Mouse (Mus musculus) liver, embryonic 13.5 days (tissue): ENCODE results near the gene Zwint. TPM values are rescaled to one million over a fixed set of nuclear protein-coding genes. Genes with fewer than 3 reads are reported as not detected.

Experiments used
- ATAC-seq: fragments of 200-750 bp; cut with Nextera tagmentation; 2 replicates; pipeline ENCODE4 v1.8.0; 2017; ENCODE audit warnings: low read depth, mild to moderate bottlenecking, moderate number of reproducible peaks, moderate library complexity
- DNase-seq: peaks from one replicate; pipeline ENCODE4 v3.0.0; 2022
- H3K27ac ChIP-seq: fragments of 300-500 bp; sonication (generic); 2 replicates; pipeline ENCODE4 v1.5.1; 2015; ENCODE audit warnings: moderate library complexity, mild to moderate bottlenecking, inconsistent platforms
- H3K27me3 ChIP-seq: fragments of 300-500 bp; sonication (generic); 2 replicates; pipeline ENCODE4 v1.6.1; 2015; ENCODE audit warnings: mild to moderate bottlenecking, inconsistent platforms
- H3K36me3 ChIP-seq: fragments of 300-500 bp; sonication (generic); 2 replicates; pipeline ENCODE4 v1.6.1; 2015; ENCODE audit warnings: mild to moderate bottlenecking, inconsistent platforms
- H3K4me1 ChIP-seq: fragments of 300-500 bp; sonication (generic); replicated peaks from 2 replicates; pipeline ENCODE4 v1.6.1; 2015; ENCODE audit warnings: inconsistent platforms
- H3K4me2 ChIP-seq: fragments of 300-500 bp; sonication (generic); 2 replicates; pipeline ENCODE4 v1.6.1; 2015; ENCODE audit warnings: inconsistent platforms, mild to moderate bottlenecking, moderate library complexity
- H3K4me3 ChIP-seq: fragments of 300-500 bp; sonication (generic); replicated peaks from 2 replicates; pipeline ENCODE4 v1.5.1; 2015; ENCODE audit warnings: mild to moderate bottlenecking, inconsistent platforms
- H3K9ac ChIP-seq: fragments of 300-500 bp; sonication (generic); 2 replicates; pipeline ENCODE4 v1.6.1; 2015; ENCODE audit warnings: mild to moderate bottlenecking, inconsistent platforms
- H3K9me3 ChIP-seq: fragments of 300-500 bp; sonication (generic); replicated peaks from 2 replicates; pipeline ENCODE4 v1.6.1; 2016; ENCODE audit warnings: inconsistent platforms
- WGBS: fragments of 180-500 bp; shearing (Covaris S2); methylation state at CpG from one replicate; pipeline ENCODE4 v1.1.7; 2015; ENCODE audit not compliant: insufficient replicate concordance; 5-methylcytosine and 5-hydroxymethylcytosine counted together
- polyA plus RNA-seq: library from polyadenylated mRNA; unstranded; fragments of >200 nt; fragmentation: Nextera tagmentation; extraction: Ambion mirVana; gene quantifications from 2 replicates; pipeline ENCODE4 v1.2.1, GENCODE M21; 2015

Zwint gene
- polyA plus RNA-seq, 1 experiment from 2014 or later, result 179 TPM

- Histone ChIP-seq H3K36me3 (peaks cover 51% of the 10 kb centered on the region), H3K4me2 (no peak overlapping the region), H3K27me3 (no peaks in the 10 kb centered on the region), H3K9ac (no peak overlapping the region), H3K4me3 (no peak overlapping the region), H3K27ac (no peak overlapping the region), H3K4me1 (peaks cover 24% of the 10 kb centered on the region), H3K9me3 (no peaks in the 10 kb centered on the region)
- DNase-seq (no peak), ATAC-seq (no peak)
- WGBS, result 83% methylated on average over 5 of the region's 5 CpGs
Observed at GRCm38 (mm10) chr10:72667856-72668255, 13.2 kb downstream of the Zwint start.

- ATAC-seq (peak; percentile 87), DNase-seq (peak; percentile 38)
- H3K4me1 ChIP-seq, result peaks cover 24% of the 10 kb centered on the region
- no peaks in the 10 kb centered on the region for H3K27me3 ChIP-seq
- H3K9ac ChIP-seq, result no peak overlapping the region
- no peaks in the 10 kb centered on the region for H3K9me3 ChIP-seq
- WGBS, result 9% methylated on average over 1 of the region's 1 CpGs
- no peak overlapping the region for H3K4me3 ChIP-seq
- peak overlapping the region; percentile 7; the same call in 1 of the 2 replicates for H3K27ac ChIP-seq
- peaks cover 45% of the 10 kb centered on the region for H3K36me3 ChIP-seq
- peak overlapping the region; percentile 15; the same call in 1 of the 2 replicates for H3K4me2 ChIP-seq
Observed at GRCm38 (mm10) chr10:72669086-72669485, 14.4 kb downstream of the Zwint start.

- ATAC-seq (no peak), DNase-seq (no peak)
- Histone ChIP-seq H3K4me3 (no peak overlapping the region), H3K4me1 (peaks cover 20% of the 10 kb centered on the region), H3K9me3 (no peaks in the 10 kb centered on the region), H3K9ac (no peak overlapping the region), H3K27me3 (no peaks in the 10 kb centered on the region), H3K36me3 (peaks cover 12% of the 10 kb centered on the region), H3K27ac (peak overlapping the region; percentile 43), H3K4me2 (no peak overlapping the region)
- 27% methylated on average over 6 of the region's 6 CpGs for WGBS
Observed at GRCm38 (mm10) chr10:72675971-72676370, 21.3 kb downstream of the Zwint start.

- Histone ChIP-seq H3K27ac (peak overlapping the region; percentile 43; the same call in 1 of the 2 replicates), H3K9me3 (no peaks in the 10 kb centered on the region), H3K36me3 (peaks cover 11% of the 10 kb centered on the region), H3K9ac (no peak overlapping the region), H3K4me3 (no peak overlapping the region), H3K4me2 (no peak overlapping the region), H3K4me1 (peaks cover 20% of the 10 kb centered on the region), H3K27me3 (no peaks in the 10 kb centered on the region)
- peak; percentile 26 for DNase-seq
- WGBS, result 12% methylated on average over 1 of the region's 1 CpGs
- ATAC-seq, result peak; percentile 94
Observed at GRCm38 (mm10) chr10:72676550-72676949, 21.9 kb downstream of the Zwint start.

- Histone ChIP-seq H3K27ac (no peak overlapping the region), H3K4me3 (no peak overlapping the region), H3K9ac (no peak overlapping the region), H3K36me3 (peaks cover 6% of the 10 kb centered on the region), H3K9me3 (no peaks in the 10 kb centered on the region), H3K4me1 (peaks cover 20% of the 10 kb centered on the region), H3K4me2 (no peak overlapping the region), H3K27me3 (no peaks in the 10 kb centered on the region)
- 75% methylated on average over 4 of the region's 4 CpGs for WGBS
- DNase-seq, result no peak
- no peak for ATAC-seq
Observed at GRCm38 (mm10) chr10:72679086-72679485, 24.4 kb downstream of the Zwint start.

GRCm38 (mm10) chr10:72701092-72701491, 46.4 kb downstream of the Zwint start:
- Histone ChIP-seq H3K27me3 (no peaks in the 10 kb centered on the region), H3K36me3 (no peaks in the 10 kb centered on the region), H3K27ac (no peak overlapping the region), H3K9ac (no peak overlapping the region), H3K4me3 (no peak overlapping the region), H3K4me2 (no peak overlapping the region), H3K9me3 (no peaks in the 10 kb centered on the region), H3K4me1 (no peaks in the 10 kb centered on the region)
- DNase-seq (no peak), ATAC-seq (no peak)
- 57% methylated on average over 5 of the region's 5 CpGs for WGBS

- Histone ChIP-seq H3K36me3 (no peaks in the 10 kb centered on the region), H3K27me3 (no peaks in the 10 kb centered on the region), H3K4me1 (no peaks in the 10 kb centered on the region), H3K9me3 (0 out of 2 replicates have a peak, but pooled peaks cover 3% of the 10 kb centered on the region), H3K4me3 (no peak overlapping the region), H3K27ac (no peak overlapping the region), H3K4me2 (no peak overlapping the region), H3K9ac (no peak overlapping the region)
- ATAC-seq (no peak), DNase-seq (no peak)
- WGBS, result 45% methylated on average over 2 of the region's 2 CpGs
Observed at GRCm38 (mm10) chr10:72713754-72714153, 59.1 kb downstream of the Zwint start.
